Mouse (Mus musculus): ENCODE measurements at regions not wholly inside any gene's neighbourhood (a gene's known extent, or its start where the extent isn't known, plus 50 kb on each side); places are given as distances from the start of the nearest gene placed in this dataset.

GRCm38 (mm10) chr2:166206396-166207144 lies 51.1 kb upstream of the Sulf2 start:
- no peak for TF ChIP-seq CTCF (IDR thresholded peaks at IDR 0.05; ENCODE audit: borderline replicate concordance, insufficient read depth, low read depth, low read length)
- TF ChIP-seq POLR2A (IDR thresholded peaks at IDR 0.05; ENCODE audit: borderline replicate concordance, insufficient read depth, low read length) = no peak
